Mouse (Mus musculus) embryo, embryonic 11.5 days (tissue): Measurements from ENCODE around the gene Ddx39.

ENCODE experiments used
- DNase-seq: peaks from one replicate; pipeline ENCODE4 v3.0.0-alpha.2; 2012; ENCODE audit warnings: low read depth, low spot score

Gene Ddx39

GRCm38 (mm10) chr8:83698661-83699453, 16.1 kb upstream of the Ddx39 start, which contains the start of gene Pkn1:
TSS of gene Pkn1 (minus strand) at chr8:83699179.
- peak; percentile 63 for DNase-seq

GRCm38 (mm10) chr8:83699566-83699965, 15.4 kb upstream of the Ddx39 start:
- DNase-seq: no peak

GRCm38 (mm10) chr8:83700423-83701085, 14.4 kb upstream of the Ddx39 start:
- DNase-seq: no peak

GRCm38 (mm10) chr8:83703426-83703825, 11.6 kb upstream of the Ddx39 start:
- no peak for DNase-seq

GRCm38 (mm10) chr8:83706411-83706810, 8.6 kb upstream of the Ddx39 start:
- no peak for DNase-seq

GRCm38 (mm10) chr8:83707554-83707953, 7.4 kb upstream of the Ddx39 start:
- DNase-seq: no peak

GRCm38 (mm10) chr8:83714676-83715030, 324 bp upstream of the Ddx39 start:
- DNase-seq: no peak

GRCm38 (mm10) chr8:83715771-83716170, 794 bp downstream of the Ddx39 start:
- no peak for DNase-seq

- no peak for DNase-seq
Measured at GRCm38 (mm10) chr8:83716563-83716962, 1.6 kb downstream of the Ddx39 start.

GRCm38 (mm10) chr8:83719048-83719447, 4.1 kb downstream of the Ddx39 start:
- no peak for DNase-seq

GRCm38 (mm10) chr8:83719693-83720092, 4.7 kb downstream of the Ddx39 start:
- DNase-seq: no peak

- DNase-seq: no peak
Measured at GRCm38 (mm10) chr8:83721405-83722025, 6.5 kb downstream of the Ddx39 start.

- no peak for DNase-seq
Measured at GRCm38 (mm10) chr8:83722631-83723030, 7.7 kb downstream of the Ddx39 start.

- no peak for DNase-seq
Measured at GRCm38 (mm10) chr8:83723447-83724083, 8.6 kb downstream of the Ddx39 start.

GRCm38 (mm10) chr8:83724697-83725482, 9.9 kb downstream of the Ddx39 start:
- DNase-seq: peak; percentile 64

GRCm38 (mm10) chr8:83725521-83726102, 10.6 kb downstream of the Ddx39 start:
- DNase-seq: no peak

GRCm38 (mm10) chr8:83729009-83729807, 14.2 kb downstream of the Ddx39 start:
- DNase-seq: no peak

- no peak for DNase-seq
Measured at GRCm38 (mm10) chr8:83731906-83732305, 16.9 kb downstream of the Ddx39 start.

- DNase-seq: no peak
Measured at GRCm38 (mm10) chr8:83732919-83733318, 17.9 kb downstream of the Ddx39 start.

- no peak for DNase-seq
Measured at GRCm38 (mm10) chr8:83736681-83737080, 21.7 kb downstream of the Ddx39 start.
